Mouse (Mus musculus) A20 (cell line): ENCODE measurements around the gene Ndufs1.

Experiments used
- DNase-seq: peaks from one replicate; pipeline ENCODE4 v3.0.0-alpha.2; 2011; ENCODE audit warnings: low read depth, low spot score

The Ndufs1 gene

DNA sequence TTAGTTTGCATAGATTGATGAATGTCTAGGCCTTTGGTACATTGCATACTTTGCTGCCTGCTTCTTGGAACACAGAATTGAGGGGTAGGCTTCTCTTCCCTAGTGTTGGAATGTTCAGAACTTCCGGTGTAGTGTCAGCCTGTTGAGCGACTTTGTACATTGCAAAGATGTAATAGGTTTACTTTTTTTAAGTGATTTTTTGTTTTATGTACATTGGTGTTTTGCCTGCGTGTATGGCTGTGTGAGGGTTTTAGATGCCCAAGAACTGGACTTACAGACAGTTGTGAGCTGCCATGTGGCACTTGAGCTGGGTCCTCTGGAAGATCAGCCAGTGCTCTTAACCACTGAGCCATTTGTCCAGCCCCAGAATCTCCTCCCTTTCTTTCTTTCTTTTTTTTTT lies 61.1 kb downstream of the Ndufs1 start:
- peak; percentile 59 for DNase-seq

DNA sequence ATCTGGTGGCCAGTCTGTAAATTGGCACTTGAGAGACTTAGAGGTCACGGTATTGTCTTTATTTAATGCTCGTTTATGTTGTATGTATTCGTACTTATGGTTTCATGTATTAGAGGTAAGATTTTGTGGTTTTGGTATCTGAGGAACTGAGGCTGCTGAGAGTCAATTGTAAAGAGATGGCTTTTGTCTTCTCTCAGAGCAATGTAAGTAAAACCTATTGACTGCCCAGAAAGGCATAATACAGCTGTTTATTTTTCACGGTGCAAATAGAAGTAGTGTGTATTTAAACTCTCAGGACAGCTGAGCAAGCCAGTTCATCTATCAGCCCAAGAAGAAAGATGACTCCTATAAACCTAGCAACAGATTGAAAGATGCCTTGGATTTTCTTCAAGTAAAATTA lies 61.5 kb downstream of the Ndufs1 start:
- peak; percentile 68 for DNase-seq

DNA sequence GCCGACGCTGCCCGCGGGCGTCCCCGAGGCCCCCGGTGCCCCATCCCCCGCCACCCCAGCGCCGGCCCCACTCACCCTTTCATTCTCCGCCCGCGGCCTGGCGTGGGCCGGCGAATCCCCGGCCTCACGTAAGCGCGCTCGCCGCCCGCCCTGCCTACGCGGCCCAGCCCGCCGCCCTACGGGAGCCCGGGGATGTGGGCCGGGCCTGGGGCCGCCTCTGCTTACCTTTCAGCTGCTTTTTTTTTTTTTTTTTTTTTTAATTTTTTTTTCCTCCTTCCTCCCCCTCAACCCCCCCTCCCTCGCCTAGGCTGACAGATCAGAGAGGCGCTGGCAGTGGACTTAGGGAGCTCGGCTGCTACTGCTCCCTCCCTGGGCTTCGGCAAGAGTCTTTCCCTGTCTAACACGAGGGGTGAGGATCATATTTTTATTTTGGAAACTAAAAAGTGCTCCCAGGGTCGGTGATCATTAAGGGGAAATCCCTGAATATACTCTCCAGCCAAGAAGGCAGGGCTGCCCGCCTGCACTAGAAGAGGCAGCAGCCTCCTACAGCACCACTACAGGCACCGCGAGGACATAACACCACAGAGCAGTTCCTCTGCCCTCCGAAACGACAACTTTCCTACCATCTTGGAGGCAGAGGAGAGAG lies 62.4 kb downstream of the Ndufs1 start, which contains the start of gene Ino80d:
Ino80d (minus strand) TSS at position 532 of the 646 bp plus-strand sequence.
- DNase-seq, result peak; percentile 95

DNA sequence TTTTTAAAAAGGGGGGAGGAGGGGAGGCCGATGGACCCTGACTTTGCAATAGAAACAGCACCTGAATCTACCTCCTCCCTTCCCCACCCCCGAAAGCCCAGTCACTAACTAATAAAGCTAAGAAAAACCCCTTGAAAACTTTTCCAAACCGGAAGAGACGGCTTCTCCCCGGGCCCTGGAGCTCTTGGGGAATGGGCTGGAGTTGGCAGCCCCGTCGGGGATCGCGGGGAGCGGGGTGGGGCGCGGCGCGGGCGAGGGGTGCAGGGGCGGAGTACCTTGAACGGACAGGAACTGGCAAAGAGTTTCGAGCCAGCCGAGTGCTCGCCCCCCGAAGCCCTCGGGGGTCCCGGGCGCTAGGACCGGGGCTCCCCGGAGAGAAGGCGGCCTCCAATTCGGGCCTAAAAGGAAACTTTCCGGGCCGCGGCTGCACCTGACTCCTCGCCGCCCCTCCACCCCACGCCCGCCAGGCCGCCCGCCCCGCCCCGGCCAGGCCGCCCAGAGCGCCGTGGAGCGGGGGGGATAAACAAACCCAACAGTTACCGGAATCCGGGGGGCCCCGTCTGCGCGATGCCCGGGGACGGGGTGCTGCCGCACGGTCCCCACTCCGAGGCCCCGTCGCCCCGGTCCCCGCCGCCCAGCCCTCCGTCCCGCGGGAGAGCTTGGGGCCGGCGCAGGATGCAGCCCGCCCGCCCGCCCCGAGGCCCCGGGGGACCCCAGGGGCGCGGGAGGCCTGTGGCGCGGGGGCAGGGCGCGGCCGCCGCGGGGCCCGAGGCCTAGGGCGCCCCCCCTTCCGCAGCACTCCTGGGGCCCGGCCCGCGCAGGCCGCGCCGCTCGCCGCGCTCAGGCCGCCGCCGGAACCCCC lies 63.1 kb downstream of the Ndufs1 start:
- DNase-seq, result peak; percentile 74

DNA sequence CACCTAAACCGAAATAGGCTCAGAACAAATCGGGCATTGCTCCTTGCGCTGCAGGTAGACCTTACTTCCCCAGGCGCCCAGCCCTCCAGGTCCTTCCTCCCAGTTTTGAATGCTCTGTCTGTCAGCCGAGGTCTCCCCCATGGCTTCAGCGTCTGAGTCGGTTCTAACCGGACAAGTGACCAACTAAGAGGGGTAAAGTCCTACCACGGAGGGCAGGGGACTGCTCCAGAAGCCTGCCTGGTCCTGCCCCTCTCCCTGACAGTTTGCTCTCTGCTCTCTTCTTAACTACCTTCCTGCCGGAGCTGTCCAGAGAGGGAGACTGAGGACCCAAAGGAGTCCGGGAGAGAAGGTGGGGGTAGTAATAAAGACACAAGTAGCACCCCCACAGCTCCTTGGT lies 63.8 kb downstream of the Ndufs1 start:
- DNase-seq, result peak; percentile 79

DNA sequence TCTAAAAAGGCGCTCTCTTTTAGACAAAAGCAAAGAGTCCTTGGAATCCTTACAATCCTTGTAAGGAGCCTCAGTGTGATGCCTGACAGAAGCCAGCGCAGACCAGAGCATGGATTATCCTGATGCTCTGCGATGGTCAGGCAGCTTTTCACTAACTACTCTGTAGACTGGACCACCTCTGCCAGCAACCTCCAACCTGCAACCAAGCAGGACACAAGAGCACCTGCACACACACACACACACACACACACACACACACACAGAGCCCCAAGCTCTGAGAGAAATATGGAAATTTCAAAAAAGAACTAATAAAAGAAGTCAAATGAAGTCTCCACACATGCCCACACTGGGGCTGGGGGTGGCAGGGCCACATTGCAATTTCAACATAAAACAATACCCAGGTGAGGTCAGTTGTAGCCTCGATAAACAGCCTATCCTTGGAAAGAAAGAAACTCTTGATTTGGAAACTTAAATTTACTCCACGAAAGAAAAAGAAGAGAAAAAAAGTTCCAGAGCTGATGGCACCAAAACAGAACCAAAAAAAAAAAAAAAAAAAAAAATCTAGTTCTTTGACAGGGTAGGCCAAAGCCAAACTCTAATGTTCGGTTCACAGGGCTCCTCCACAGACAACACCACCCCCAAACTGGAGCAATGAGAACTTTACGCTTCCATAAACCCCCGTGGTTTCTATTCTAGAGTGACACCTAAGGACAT lies 64.3 kb downstream of the Ndufs1 start:
- DNase-seq, result peak; percentile 58

DNA sequence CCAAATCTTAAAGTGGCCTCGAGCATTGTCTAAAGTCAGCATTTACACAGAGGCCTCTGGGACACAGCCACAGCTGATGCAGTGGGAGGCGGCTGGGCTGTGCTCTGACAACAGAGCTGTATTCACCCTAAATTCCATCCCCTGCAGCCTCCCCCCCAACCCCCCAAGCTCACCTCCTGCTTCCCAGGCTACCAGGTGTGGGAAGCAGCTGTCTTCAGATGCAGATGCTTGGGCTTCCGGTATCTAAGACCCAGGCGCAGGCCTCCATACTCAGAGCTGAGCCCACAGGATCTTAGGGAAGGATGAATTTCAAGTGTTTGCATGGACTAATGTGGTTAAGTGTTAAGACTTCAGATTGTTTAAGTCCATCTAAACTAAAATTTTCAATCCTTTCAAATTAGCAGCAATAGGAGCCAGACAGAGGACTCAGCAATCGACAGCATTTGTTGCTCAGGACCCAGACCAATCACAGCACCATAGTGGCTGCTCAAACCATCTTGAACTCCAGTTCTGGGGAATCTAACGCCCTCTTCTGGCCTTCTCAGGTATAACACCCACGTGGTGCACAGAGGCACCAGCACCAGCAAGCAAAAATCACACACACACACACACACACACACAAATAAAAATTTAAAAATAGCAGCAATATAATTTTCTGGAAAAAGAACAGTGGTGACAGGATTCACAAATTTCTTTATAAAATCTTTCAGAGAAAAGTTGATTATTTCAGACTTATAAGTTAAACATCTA lies 65.9 kb downstream of the Ndufs1 start:
- DNase-seq, result peak; percentile 77

DNA sequence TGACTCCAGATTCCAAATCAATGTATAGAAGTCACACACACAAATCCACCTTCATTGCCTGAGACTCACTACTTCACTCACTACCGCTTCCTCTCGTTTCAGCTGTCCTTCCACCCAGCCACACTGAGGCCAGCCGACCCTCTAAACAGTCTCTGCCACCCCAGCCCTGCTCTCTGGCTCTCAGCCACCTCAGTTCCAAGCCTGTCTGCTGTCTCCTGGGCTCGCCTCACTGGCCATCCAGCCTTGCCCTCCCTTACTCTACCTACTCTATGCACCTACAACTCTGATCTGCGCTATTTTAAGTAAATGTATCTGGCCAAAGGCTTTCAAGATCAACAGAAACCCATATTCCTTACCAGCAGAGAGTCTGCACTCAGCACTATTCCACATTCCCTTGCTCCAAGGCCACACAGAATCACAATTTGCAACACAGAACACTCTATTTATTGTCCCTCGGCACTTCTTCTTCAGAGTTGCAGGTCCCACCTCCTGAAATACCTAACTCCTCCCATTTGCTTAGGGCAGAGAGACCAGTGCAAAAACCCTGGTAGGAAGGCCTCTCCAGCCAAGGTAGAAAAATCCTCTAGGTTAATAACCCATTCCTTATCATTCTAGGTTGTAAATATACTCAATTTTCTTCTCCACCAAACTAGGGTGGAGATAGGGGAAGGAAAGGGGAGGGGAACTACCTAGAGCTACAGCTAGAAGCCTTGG lies 68.9 kb downstream of the Ndufs1 start:
- DNase-seq, result peak; percentile 49

DNA sequence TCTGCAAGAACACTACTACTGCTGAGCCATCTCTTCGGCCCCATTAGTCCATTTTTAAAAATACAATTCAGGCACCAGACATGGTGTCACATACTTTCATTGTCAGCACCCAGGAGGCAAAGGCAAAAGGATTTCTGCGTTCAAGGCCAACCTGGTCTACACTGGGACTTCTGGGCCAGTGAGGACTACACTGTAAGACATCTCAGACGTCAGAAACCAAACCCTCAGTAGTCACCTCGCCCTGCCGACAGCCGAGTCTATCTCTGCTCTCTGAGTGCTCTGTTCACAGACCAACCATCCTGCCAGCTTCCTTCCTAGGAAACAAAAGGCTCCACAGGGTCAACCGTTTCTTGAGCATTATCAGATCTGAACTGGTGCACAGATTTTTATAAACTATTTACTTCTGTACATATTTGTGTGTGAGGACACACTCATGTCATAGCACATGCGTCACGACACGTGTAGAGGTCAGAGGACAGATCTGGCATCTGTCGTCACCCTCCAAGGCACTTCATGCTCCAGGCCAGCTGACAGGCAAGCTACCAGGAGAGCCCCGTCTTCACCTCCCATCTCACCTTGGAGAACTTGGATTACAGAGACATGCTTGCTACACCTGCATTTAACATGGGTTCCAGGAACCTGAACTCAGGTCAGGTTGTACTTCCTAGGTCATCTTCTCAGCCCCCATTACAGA lies 73.7 kb downstream of the Ndufs1 start:
- DNase-seq, result no peak

DNA sequence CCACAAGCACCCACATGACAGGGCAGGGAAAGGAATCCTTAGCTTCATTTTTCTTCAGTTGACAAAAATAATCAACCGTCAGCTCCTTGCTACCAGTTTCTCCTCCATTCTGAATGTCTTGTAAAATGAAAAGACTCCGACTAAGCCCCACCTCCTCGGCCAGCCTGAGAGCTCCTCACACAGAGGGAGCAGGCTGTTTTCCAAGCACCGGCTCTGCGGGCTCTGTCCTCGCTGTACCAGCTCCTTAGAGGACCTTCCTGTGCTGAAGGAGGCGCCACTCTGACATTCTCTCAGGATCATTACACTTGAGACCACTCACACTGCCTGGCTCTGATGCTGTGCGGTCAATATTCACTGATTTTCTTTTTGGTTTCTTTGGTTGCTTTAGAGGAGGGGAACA lies 76.4 kb downstream of the Ndufs1 start:
- DNase-seq, result no peak

DNA sequence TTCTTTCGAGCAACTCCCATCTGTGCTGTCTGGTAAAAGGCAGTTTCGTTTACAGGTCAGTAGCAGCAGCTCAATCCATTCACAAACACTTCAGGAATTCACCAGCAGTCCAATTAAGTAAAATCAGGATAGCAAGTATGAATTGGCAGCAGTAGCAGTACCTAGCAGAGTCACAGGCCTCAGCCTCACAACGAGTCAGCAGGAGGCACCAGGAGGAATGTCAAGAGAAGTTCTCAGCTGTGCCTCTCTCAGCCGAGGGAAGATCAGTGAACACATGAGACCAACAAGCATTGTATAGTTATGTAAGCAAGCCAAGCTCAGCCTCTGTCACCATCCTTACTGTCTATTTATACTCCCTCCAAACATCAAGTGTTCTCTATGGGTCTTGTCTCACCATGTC lies 77.8 kb downstream of the Ndufs1 start:
- no peak for DNase-seq

DNA sequence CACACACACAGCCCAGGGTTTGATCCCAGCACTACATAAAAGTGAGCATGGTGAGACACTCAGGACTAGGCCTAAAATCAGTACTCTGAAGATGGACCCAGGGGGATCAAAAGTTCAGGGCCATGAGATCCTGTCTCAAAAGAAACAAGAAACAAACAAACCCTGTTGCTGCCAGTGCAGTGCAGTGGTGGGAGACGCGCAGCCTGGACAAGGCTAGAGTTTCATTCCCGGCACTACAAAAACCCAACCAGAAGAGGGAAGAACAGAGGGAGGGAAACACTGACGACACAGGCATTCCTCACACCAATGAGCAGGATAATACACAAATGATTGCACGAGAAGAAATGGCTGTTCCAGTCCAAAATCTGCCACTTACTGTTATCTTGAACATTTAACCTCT lies 80.6 kb downstream of the Ndufs1 start:
- DNase-seq, result no peak
